Mouse (Mus musculus) limb, embryonic 13.5 days (tissue): ENCODE results near the gene Gpr107. TPM values are rescaled to one million over a fixed set of nuclear protein-coding genes. Genes with fewer than 3 reads are reported as not detected.
"Not testable (repeated sequence)": the region's sequence is repeated elsewhere in the genome, so short reads cannot be mapped to it uniquely, and the experiment has no call there.

Experiments used
- ATAC-seq: fragments of 200-750 bp; cut with Nextera tagmentation; 2 replicates; pipeline ENCODE4 v1.8.0; 2017; ENCODE audit warnings: low read depth, moderate number of reproducible peaks, moderate TSS enrichment; ENCODE audit not compliant: low FRiP score
- H3K27ac ChIP-seq: fragments of 300-500 bp; sonication (generic); 2 replicates; pipeline ENCODE4 v1.5.1; 2015; ENCODE audit warnings: inconsistent platforms, mild to moderate bottlenecking, moderate library complexity
- H3K27me3 ChIP-seq: fragments of 300-500 bp; sonication (generic); 2 replicates; pipeline ENCODE4 v1.6.1; 2015; ENCODE audit warnings: mild to moderate bottlenecking, inconsistent platforms
- H3K36me3 ChIP-seq: fragments of 300-500 bp; sonication (generic); 2 replicates; pipeline ENCODE4 v1.6.1; 2015; ENCODE audit warnings: inconsistent platforms, mild to moderate bottlenecking, moderate library complexity
- H3K4me1 ChIP-seq: fragments of 300-500 bp; sonication (generic); 2 replicates; pipeline ENCODE4 v1.6.1; 2015; ENCODE audit warnings: inconsistent platforms
- H3K4me2 ChIP-seq: fragments of 300-500 bp; sonication (generic); replicated peaks from 2 replicates; pipeline ENCODE4 v1.6.1; 2015; ENCODE audit warnings: inconsistent platforms, mild to moderate bottlenecking, moderate library complexity
- H3K4me3 ChIP-seq: fragments of 300-500 bp; sonication (generic); 2 replicates; pipeline ENCODE4 v1.5.1; 2015; ENCODE audit warnings: moderate library complexity, mild to moderate bottlenecking, inconsistent platforms
- H3K9ac ChIP-seq: fragments of 300-500 bp; sonication (generic); 2 replicates; pipeline ENCODE4 v1.6.1; 2015; ENCODE audit warnings: mild to moderate bottlenecking, inconsistent platforms
- H3K9me3 ChIP-seq: fragments of 300-500 bp; sonication (generic); 2 replicates; pipeline ENCODE4 v1.6.1; 2016; ENCODE audit warnings: inconsistent platforms
- WGBS: fragments of 180-500 bp; shearing (Covaris S2); methylation state at CpG from one replicate; pipeline ENCODE4 v1.1.7; 2015; 5-methylcytosine and 5-hydroxymethylcytosine counted together
- polyA plus RNA-seq: library from polyadenylated mRNA; unstranded; fragments of >200 nt; fragmentation: Nextera tagmentation; extraction: Ambion mirVana; gene quantifications from 2 replicates; pipeline ENCODE4 v1.2.1, GENCODE M21; 2015

Gene Gpr107
- polyA plus RNA-seq, 1 experiment from 2014 or later = 40.6 TPM

- Histone ChIP-seq H3K27ac (peak overlapping the region; percentile 22; the same call in 1 of the 2 replicates), H3K27me3 (no peaks in the 10 kb centered on the region), H3K9me3 (no peaks in the 10 kb centered on the region), H3K4me1 (peaks cover 19% of the 10 kb centered on the region), H3K4me2 (peak overlapping the region; percentile 16; the same call in 1 of the 2 replicates), H3K36me3 (peaks cover 38% of the 10 kb centered on the region), H3K9ac (peak overlapping the region; percentile 31; the same call in 1 of the 2 replicates), H3K4me3 (no peak overlapping the region)
- 45% methylated on average over 5 of the region's 5 CpGs for WGBS
- ATAC-seq = no peak
These were observed 12.8 kb downstream of the Gpr107 start for GRCm38 (mm10) chr2:31164841-31165455.

- Histone ChIP-seq H3K4me1 (peaks cover 19% of the 10 kb centered on the region), H3K27ac (0 out of 2 replicates have a peak overlapping the region, but pooled peaks have one; percentile 22), H3K36me3 (peaks cover 42% of the 10 kb centered on the region), H3K9me3 (no peaks in the 10 kb centered on the region), H3K4me2 (peak overlapping the region; percentile 16; the same call in 1 of the 2 replicates), H3K9ac (no peak overlapping the region), H3K4me3 (no peak overlapping the region), H3K27me3 (no peaks in the 10 kb centered on the region)
- 68% methylated on average over 4 of the region's 4 CpGs for WGBS
- no peak for ATAC-seq
These were observed 13.4 kb downstream of the Gpr107 start for GRCm38 (mm10) chr2:31165529-31165928.

- H3K27me3 ChIP-seq, H3K9ac ChIP-seq, H3K9me3 ChIP-seq, H3K4me3 ChIP-seq, H3K4me2 ChIP-seq, ATAC-seq, H3K27ac ChIP-seq: not testable (repeated sequence)
- Histone ChIP-seq H3K4me1 (peaks cover 19% of the 10 kb centered on the region), H3K36me3 (peaks cover 62% of the 10 kb centered on the region)
- WGBS = 94% methylated on average over 2 of the region's 2 CpGs
These were observed 15.5 kb downstream of the Gpr107 start for GRCm38 (mm10) chr2:31167571-31167970.

GRCm38 (mm10) chr2:31169001-31169400 is 16.9 kb downstream of the Gpr107 start:
- Histone ChIP-seq H3K4me1 (peaks cover 17% of the 10 kb centered on the region), H3K27me3 (no peaks in the 10 kb centered on the region), H3K9me3 (no peaks in the 10 kb centered on the region), H3K27ac (no peak overlapping the region), H3K36me3 (peaks cover 76% of the 10 kb centered on the region), H3K4me2 (no peak overlapping the region), H3K9ac (no peak overlapping the region), H3K4me3 (no peak overlapping the region)
- WGBS = 87% methylated on average over 10 of the region's 10 CpGs
- no peak for ATAC-seq

- Histone ChIP-seq H3K9me3 (no peaks in the 10 kb centered on the region), H3K4me1 (peaks cover 5% of the 10 kb centered on the region), H3K4me3 (no peak overlapping the region), H3K36me3 (peaks cover 88% of the 10 kb centered on the region), H3K27me3 (no peaks in the 10 kb centered on the region), H3K27ac (no peak overlapping the region), H3K9ac (no peak overlapping the region), H3K4me2 (no peak overlapping the region)
- 89% methylated on average over 6 of the region's 6 CpGs for WGBS
- ATAC-seq = no peak
These were observed 18.0 kb downstream of the Gpr107 start for GRCm38 (mm10) chr2:31170164-31170563.

- Histone ChIP-seq H3K9ac (no peak overlapping the region), H3K4me1 (no peaks in the 10 kb centered on the region), H3K36me3 (peaks cover 100% of the 10 kb centered on the region), H3K27ac (0 out of 2 replicates have a peak overlapping the region, but pooled peaks have one; percentile 44), H3K9me3 (no peaks in the 10 kb centered on the region), H3K4me3 (no peak overlapping the region), H3K4me2 (no peak overlapping the region), H3K27me3 (no peaks in the 10 kb centered on the region)
- WGBS = 84% methylated on average over 5 of the region's 5 CpGs
- ATAC-seq = no peak
These were observed 19.9 kb downstream of the Gpr107 start for GRCm38 (mm10) chr2:31172001-31172400.

- Histone ChIP-seq H3K4me2 (no peak overlapping the region), H3K4me3 (no peak overlapping the region), H3K4me1 (no peaks in the 10 kb centered on the region), H3K9ac (no peak overlapping the region), H3K36me3 (peaks cover 100% of the 10 kb centered on the region), H3K27ac (no peak overlapping the region), H3K9me3 (no peaks in the 10 kb centered on the region), H3K27me3 (no peaks in the 10 kb centered on the region)
- WGBS = 90% methylated on average over 5 of the region's 5 CpGs
- ATAC-seq = no peak
These were observed 20.4 kb downstream of the Gpr107 start for GRCm38 (mm10) chr2:31172536-31172935.

- no peak overlapping the region for H3K27ac ChIP-seq
- 79% methylated on average over 4 of the region's 4 CpGs for WGBS
These were observed 21.2 kb downstream of the Gpr107 start for GRCm38 (mm10) chr2:31173290-31173689.

GRCm38 (mm10) chr2:31178593-31178992 is 26.5 kb downstream of the Gpr107 start:
- not testable (repeated sequence) for ATAC-seq, H3K9ac ChIP-seq, H3K4me3 ChIP-seq, H3K9me3 ChIP-seq, H3K27me3 ChIP-seq, H3K4me2 ChIP-seq, H3K27ac ChIP-seq, H3K4me1 ChIP-seq
- H3K36me3 ChIP-seq = peaks cover 94% of the 10 kb centered on the region
- 77% methylated on average over 6 of the region's 6 CpGs for WGBS

More at GRCm38 (mm10) chr2:31173290-31173689, 21.2 kb downstream of the Gpr107 start:
- Histone ChIP-seq H3K9me3 (no peaks in the 10 kb centered on the region), H3K4me1 (no peaks in the 10 kb centered on the region), H3K36me3 (peaks cover 100% of the 10 kb centered on the region), H3K4me3 (no peak overlapping the region), H3K4me2 (no peak overlapping the region), H3K27me3 (no peaks in the 10 kb centered on the region), H3K9ac (no peak overlapping the region)
- ATAC-seq = no peak

GRCm38 (mm10) chr2:31179471-31179870 is 27.4 kb downstream of the Gpr107 start:
- 75% methylated on average over 7 of the region's 7 CpGs for WGBS
- Histone ChIP-seq H3K36me3 (peaks cover 94% of the 10 kb centered on the region), H3K4me3 (no peak overlapping the region)

GRCm38 (mm10) chr2:31180081-31180551 is 28.0 kb downstream of the Gpr107 start:
- no peaks in the 10 kb centered on the region for H3K4me1 ChIP-seq
- H3K4me3 ChIP-seq = no peak overlapping the region
- no peak overlapping the region for H3K9ac ChIP-seq
- H3K9me3 ChIP-seq = no peaks in the 10 kb centered on the region
- ATAC-seq = no peak
- peaks cover 94% of the 10 kb centered on the region for H3K36me3 ChIP-seq
- H3K27ac ChIP-seq = no peak overlapping the region
- H3K4me2 ChIP-seq = no peak overlapping the region
- 65% methylated on average over 7 of the region's 7 CpGs for WGBS
- H3K27me3 ChIP-seq = no peaks in the 10 kb centered on the region

More at GRCm38 (mm10) chr2:31179471-31179870, 27.4 kb downstream of the Gpr107 start:
- no peak overlapping the region for H3K9ac ChIP-seq
- no peaks in the 10 kb centered on the region for H3K27me3 ChIP-seq
- H3K27ac ChIP-seq = no peak overlapping the region
- H3K4me1 ChIP-seq = no peaks in the 10 kb centered on the region
- no peaks in the 10 kb centered on the region for H3K9me3 ChIP-seq
- no peak for ATAC-seq
- no peak overlapping the region for H3K4me2 ChIP-seq

- H3K36me3 ChIP-seq = peaks cover 88% of the 10 kb centered on the region
These were observed 30.7 kb downstream of the Gpr107 start for GRCm38 (mm10) chr2:31182786-31183330.

More at GRCm38 (mm10) chr2:31182786-31183330, 30.7 kb downstream of the Gpr107 start:
- Histone ChIP-seq H3K9me3 (no peaks in the 10 kb centered on the region), H3K4me2 (no peak overlapping the region), H3K4me3 (no peak overlapping the region), H3K27me3 (no peaks in the 10 kb centered on the region), H3K27ac (no peak overlapping the region), H3K9ac (no peak overlapping the region), H3K4me1 (no peaks in the 10 kb centered on the region)
- no peak for ATAC-seq
- WGBS = 93% methylated on average over 6 of the region's 6 CpGs
